Mouse (Mus musculus): ENCODE data around the gene Usp29. TPM values are rescaled to one million over a fixed set of nuclear protein-coding genes. Genes with fewer than 3 reads are reported as not detected.

Gene Usp29
- total and polyA plus RNA-seq, 3 experiments: not detected

- no peak for DNase-seq (ENCODE audit: extremely low read depth)
Observed at GRCm38 (mm10) chr7:6814971-6815370, 84.6 kb downstream of the Usp29 start.

GRCm38 (mm10) chr7:6816706-6817376 lies 86.5 kb downstream of the Usp29 start:
- Histone ChIP-seq H3K4me3 (replicated peaks in 1 of 3; ENCODE audit: low read depth in 2 of 3, low read length in 2 of 3, poor library complexity in 1 of 3) (no peak overlapping the region), H3K9ac (ENCODE audit: insufficient read depth, low read depth) (no peak overlapping the region), H3K27me3 (replicated peaks) (no peaks in the 10 kb centered on the region), H3K9me3 (replicated peaks; ENCODE audit: low read length) (peaks cover 37% of the 10 kb centered on the region), H3K79me2 (replicated peaks; ENCODE audit: control insufficient read depth, extremely low read depth, insufficient read depth, poor library complexity, severe bottlenecking) (no peaks in the 10 kb centered on the region), H3K36me3 (replicated peaks in 1 of 2; ENCODE audit: control insufficient read depth in 1 of 2, insufficient read depth in 1 of 2, low read length in 1 of 2) (no peaks in the 10 kb centered on the region), H3K4me1 (ENCODE audit: control insufficient read depth in 1 of 2, insufficient read depth in 2 of 2) (no peaks in the 10 kb centered on the region), H3K4me2 (ENCODE audit: insufficient read depth, low read depth, poor library complexity, severe bottlenecking) (no peak overlapping the region), H3K27ac (ENCODE audit: insufficient read depth, low read depth) (no peak overlapping the region)
- no peak for DNase-seq (ENCODE audit: extremely low read depth)
- in situ Hi-C loops (cut with MboI; ENCODE audit: low pct_ligation_motif_present, low pct_unique_long_range_greater_than_20kb, low sequenced_read_pairs): no loop called here
- TF ChIP-seq USF2 (conservative IDR thresholded peaks at IDR 0.05; ENCODE audit: low read depth, low read length) (no peak), MAZ (IDR thresholded peaks at IDR 0.05; ENCODE audit: low read depth, low read length) (no peak), CTCF (conservative IDR thresholded peaks at IDR 0.05 in 1 of 2, IDR thresholded peaks at IDR 0.05 in 1 of 2; ENCODE audit: low read depth in 2 of 2, low read length in 2 of 2) (no peak)
- dilution Hi-C loops (cut with MboI; ENCODE audit: extremely low pct_ligation_motif_present, extremely low pct_unique_long_range_greater_than_20kb, low sequenced_read_pairs): no loop called here

More at GRCm38 (mm10) chr7:6814971-6815370, 84.6 kb downstream of the Usp29 start:
- Histone ChIP-seq H3K27ac (ENCODE audit: insufficient read depth, low read depth) (no peak overlapping the region), H3K4me3 (replicated peaks in 1 of 3; ENCODE audit: low read depth in 2 of 3, low read length in 2 of 3, poor library complexity in 1 of 3) (no peak overlapping the region), H3K9ac (ENCODE audit: insufficient read depth, low read depth) (no peak overlapping the region), H3K4me1 (ENCODE audit: control insufficient read depth in 1 of 2, insufficient read depth in 2 of 2) (no peaks in the 10 kb centered on the region), H3K27me3 (replicated peaks) (no peaks in the 10 kb centered on the region), H3K36me3 (replicated peaks in 1 of 2; ENCODE audit: control insufficient read depth in 1 of 2, insufficient read depth in 1 of 2, low read length in 1 of 2) (no peaks in the 10 kb centered on the region), H3K9me3 (replicated peaks; ENCODE audit: low read length) (peaks cover 40% of the 10 kb centered on the region), H3K79me2 (replicated peaks; ENCODE audit: control insufficient read depth, extremely low read depth, insufficient read depth, poor library complexity, severe bottlenecking) (no peaks in the 10 kb centered on the region), H3K4me2 (ENCODE audit: insufficient read depth, low read depth, poor library complexity, severe bottlenecking) (no peak overlapping the region)
- TF ChIP-seq ETS1 (conservative IDR thresholded peaks at IDR 0.05; ENCODE audit: low read depth, low read length) (no peak), NRF1 (IDR thresholded peaks at IDR 0.05; ENCODE audit: low read depth, low read length) (no peak), NELFE (IDR thresholded peaks at IDR 0.05; ENCODE audit: low read depth, low read length) (no peak), CHD1 (IDR thresholded peaks at IDR 0.05; ENCODE audit: low read depth, low read length) (no peak), ZC3H11A (IDR thresholded peaks at IDR 0.05; ENCODE audit: low read depth, low read length) (no peak), UBTF (IDR thresholded peaks at IDR 0.05; ENCODE audit: low read depth, low read length) (no peak), MAFK (IDR thresholded peaks at IDR 0.05; ENCODE audit: insufficient replicate concordance, low read length) (no peak)
- in situ Hi-C loops (cut with MboI; ENCODE audit: low pct_ligation_motif_present, low pct_unique_long_range_greater_than_20kb, low sequenced_read_pairs): no loop called here
- dilution Hi-C loops (cut with MboI; ENCODE audit: extremely low pct_ligation_motif_present, extremely low pct_unique_long_range_greater_than_20kb, low sequenced_read_pairs): no loop called here

GRCm38 (mm10) chr7:6820296-6820695 lies 89.9 kb downstream of the Usp29 start:
- Histone ChIP-seq H3K4me1 (ENCODE audit: control insufficient read depth in 1 of 2, insufficient read depth in 2 of 2) (no peaks in the 10 kb centered on the region), H3K4me2 (ENCODE audit: insufficient read depth, low read depth, poor library complexity, severe bottlenecking) (no peak overlapping the region), H3K36me3 (replicated peaks in 1 of 2; ENCODE audit: control insufficient read depth in 1 of 2, insufficient read depth in 1 of 2, low read length in 1 of 2) (no peaks in the 10 kb centered on the region), H3K4me3 (replicated peaks in 1 of 3; ENCODE audit: low read depth in 2 of 3, low read length in 2 of 3, poor library complexity in 1 of 3) (no peak overlapping the region), H3K27ac (ENCODE audit: insufficient read depth, low read depth) (no peak overlapping the region), H3K27me3 (replicated peaks) (no peaks in the 10 kb centered on the region), H3K9ac (ENCODE audit: insufficient read depth, low read depth) (no peak overlapping the region), H3K9me3 (replicated peaks; ENCODE audit: low read length) (peaks cover 39% of the 10 kb centered on the region), H3K79me2 (replicated peaks; ENCODE audit: control insufficient read depth, extremely low read depth, insufficient read depth, poor library complexity, severe bottlenecking) (no peaks in the 10 kb centered on the region)
- dilution Hi-C loops (cut with MboI; ENCODE audit: extremely low pct_ligation_motif_present, extremely low pct_unique_long_range_greater_than_20kb, low sequenced_read_pairs): no loop called here
- in situ Hi-C loops (cut with MboI; ENCODE audit: low pct_ligation_motif_present, low pct_unique_long_range_greater_than_20kb, low sequenced_read_pairs): no loop called here
- DNase-seq (ENCODE audit: extremely low read depth): no peak
- no peak for TF ChIP-seq RCOR1 (conservative IDR thresholded peaks at IDR 0.05; ENCODE audit: low read depth, low read length)
- TF ChIP-seq MAFK (IDR thresholded peaks at IDR 0.05; ENCODE audit: insufficient replicate concordance, low read length): no peak
- TF ChIP-seq CHD2 (IDR thresholded peaks at IDR 0.05; ENCODE audit: low read length): no peak
- no peak for TF ChIP-seq PAX5 (IDR thresholded peaks at IDR 0.05; ENCODE audit: low read length)
- TF ChIP-seq POLR2A (IDR thresholded peaks at IDR 0.05; ENCODE audit: low read depth, low read length): no peak
- TF ChIP-seq MYC (IDR thresholded peaks at IDR 0.05; ENCODE audit: low read depth, low read length): no peak
- TF ChIP-seq SIN3A (IDR thresholded peaks at IDR 0.05; ENCODE audit: low read length): no peak
- TF ChIP-seq JUND (conservative IDR thresholded peaks at IDR 0.05; ENCODE audit: low read depth, low read length): no peak

All from CH12.LX (cell line).